Mouse (Mus musculus) thymus, postnatal 10 days (tissue): ENCODE results near the gene Abcc9.

Experiments used
- DNase-seq, 2 experiments: peaks; one replicate each; pipeline ENCODE4 v3.0.0; 2021; ENCODE audit warnings: low spot score in 2 of 2

Gene Abcc9

GRCm38 (mm10) chr6:142614324-142614723 lies 87.8 kb downstream of the Abcc9 start:
- no peak for DNase-seq

DNA sequence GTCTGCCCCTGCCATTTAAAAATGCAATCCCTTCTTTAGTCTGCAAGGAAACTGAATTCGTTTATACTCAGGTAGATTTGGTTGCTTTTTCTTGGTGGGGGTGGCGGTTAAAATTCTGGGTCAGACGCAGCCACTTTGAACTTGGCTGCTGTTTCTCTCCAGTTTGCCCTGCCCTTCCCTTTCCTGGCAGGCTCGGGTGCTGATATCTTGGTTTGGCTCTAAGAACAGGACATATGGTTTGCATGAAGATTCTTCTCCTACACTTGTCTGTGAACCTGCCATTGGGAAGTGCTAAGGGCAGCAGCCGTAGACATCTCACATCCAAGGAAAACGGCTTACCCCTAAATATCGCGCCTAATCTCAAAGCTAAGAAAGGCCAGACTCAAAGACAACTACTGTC lies 89.7 kb downstream of the Abcc9 start:
- DNase-seq = no peak

- no peak for DNase-seq
These were observed 92.4 kb downstream of the Abcc9 start for GRCm38 (mm10) chr6:142609401-142610373.

DNA sequence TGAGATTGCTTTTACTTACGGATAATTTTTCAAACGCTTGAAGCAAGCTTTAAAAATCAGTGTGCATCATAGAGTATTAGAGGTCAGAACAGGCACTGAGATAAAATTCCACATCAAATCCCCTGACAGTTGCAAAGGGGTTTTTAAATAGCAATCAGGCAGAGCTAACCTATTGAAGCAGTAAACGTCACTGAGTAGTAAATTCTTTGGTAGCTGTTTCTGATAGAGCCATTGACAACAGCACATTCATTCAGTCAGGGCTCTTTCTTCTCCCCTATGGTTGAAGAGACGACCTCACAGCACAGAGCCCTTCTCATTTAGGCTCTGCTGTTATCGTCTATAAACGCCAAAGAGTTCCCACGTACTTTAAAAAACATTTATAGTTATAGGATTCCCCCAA lies 95.0 kb downstream of the Abcc9 start:
- no peak for DNase-seq

- DNase-seq = no peak
These were observed 99.3 kb downstream of the Abcc9 start for GRCm38 (mm10) chr6:142602772-142603171.

DNA sequence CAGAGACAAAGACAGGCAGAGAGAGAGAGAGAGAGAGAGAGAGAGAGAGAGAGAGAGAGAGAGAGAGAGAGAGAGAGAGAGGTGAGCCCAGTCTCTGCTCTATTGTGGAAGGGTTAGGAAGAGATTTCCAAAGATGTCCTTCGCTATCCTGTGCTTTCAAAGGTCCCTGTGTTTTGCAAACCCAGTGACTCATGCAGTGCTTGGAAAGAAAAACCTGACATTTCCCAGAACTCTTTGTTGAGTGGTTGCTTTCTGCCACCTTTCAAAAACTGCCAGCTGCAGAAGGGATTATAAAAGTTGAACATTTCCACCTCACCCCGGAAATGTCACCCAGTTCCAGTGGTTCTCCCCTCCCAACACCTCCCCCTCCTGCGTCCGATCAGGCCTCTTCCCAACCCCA lies 123.3 kb downstream of the Abcc9 start:
- no peak for DNase-seq

- no peak for DNase-seq
These were observed 124.3 kb downstream of the Abcc9 start for GRCm38 (mm10) chr6:142577801-142578200.

DNA sequence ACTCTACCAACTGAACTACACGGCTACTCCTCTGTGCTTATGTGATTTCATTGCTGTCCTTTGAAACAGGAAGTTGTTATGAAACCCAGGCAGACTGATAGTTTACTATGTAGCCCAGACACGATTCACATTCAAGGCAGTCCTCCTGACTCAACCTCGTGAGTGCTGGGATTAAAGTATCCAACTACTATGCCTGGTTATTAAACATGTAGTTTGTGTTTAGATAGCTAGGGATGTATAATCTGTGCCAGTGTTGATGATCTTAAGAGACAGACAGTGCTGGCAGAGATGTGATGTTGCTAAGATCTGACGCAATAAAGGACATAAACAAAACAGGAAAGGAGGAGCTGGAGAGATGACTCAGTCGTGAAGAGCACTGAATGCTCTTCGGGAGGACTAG lies 129.2 kb downstream of the Abcc9 start:
- no peak for DNase-seq

GRCm38 (mm10) chr6:142571629-142572360 lies 130.3 kb downstream of the Abcc9 start:
- no peak for DNase-seq

DNA sequence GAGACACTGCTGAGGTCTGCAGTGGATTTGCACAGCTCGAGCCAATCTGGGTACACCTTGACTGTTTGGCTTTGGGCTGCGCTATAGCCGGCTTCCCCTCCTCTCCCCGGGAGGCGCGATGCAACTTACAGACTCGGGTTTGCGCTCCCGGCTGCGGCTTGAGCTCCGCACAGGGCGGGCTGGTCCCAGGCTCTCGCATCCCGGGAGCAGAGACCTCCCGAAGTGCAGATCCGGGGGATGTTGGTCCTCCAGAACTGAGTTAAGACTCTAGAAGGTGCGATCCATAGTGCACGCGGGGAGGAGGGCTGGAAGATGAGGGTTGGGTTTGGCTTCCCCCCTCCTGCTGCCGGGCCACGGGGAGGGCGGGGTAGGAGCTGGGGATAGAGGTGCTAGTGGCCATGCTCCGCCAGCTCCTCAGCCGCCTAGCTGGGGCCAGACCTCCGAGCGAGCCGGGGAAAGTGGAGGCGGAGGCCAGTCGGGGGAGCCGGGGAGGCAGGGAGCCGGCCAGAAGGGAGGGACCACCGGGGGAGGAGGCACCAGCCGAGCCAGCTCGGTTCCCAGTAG lies 131.0 kb downstream of the Abcc9 start, which contains the start of gene Kcnj8:
Gene Kcnj8, minus strand, starts transcription at position 560 of the 564 bp plus-strand sequence.
- DNase-seq = peak; percentile 17 to 38

- DNase-seq = no peak
These were observed 131.9 kb downstream of the Abcc9 start for GRCm38 (mm10) chr6:142570046-142570770.

- no peak for DNase-seq
These were observed 133.3 kb downstream of the Abcc9 start for GRCm38 (mm10) chr6:142568713-142569357.

DNA sequence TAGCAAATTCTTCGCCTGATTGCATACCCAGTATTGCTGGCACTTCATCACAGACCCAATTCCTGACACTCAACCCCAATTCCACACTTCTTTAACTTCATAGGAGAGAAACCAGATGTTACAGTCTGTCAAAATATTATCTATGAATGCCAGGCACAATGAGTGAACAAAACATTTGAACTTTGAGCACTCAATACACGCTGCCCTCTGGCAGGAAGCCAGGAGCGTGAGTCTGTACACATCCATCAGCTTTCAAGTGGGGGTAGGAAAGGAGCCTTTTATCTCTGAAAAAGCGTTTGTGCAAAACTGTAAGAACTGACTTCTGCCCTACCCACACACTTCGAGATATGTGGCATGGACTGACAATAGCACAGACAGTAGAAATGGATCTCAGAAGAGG lies 134.7 kb downstream of the Abcc9 start:
- DNase-seq = peak; percentile 33 to 46

DNA sequence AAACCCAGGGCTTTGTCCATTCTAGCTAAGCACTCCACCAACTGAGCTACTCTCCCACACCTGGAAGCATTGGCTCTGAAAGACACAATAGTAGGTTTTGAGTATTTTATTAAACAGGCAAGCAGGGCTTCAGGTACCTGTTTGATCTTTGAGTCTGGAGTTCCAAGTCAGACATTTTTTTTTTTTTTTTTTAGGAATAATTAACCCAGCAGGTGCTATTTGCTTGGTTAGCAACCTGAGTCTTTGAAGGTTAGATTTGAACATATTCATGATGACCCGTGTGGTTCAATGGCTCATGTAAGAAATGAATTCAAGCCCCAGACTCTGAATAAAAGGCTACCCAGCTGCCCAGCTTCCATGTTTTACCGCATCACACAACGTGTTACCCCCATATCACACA lies 137.4 kb downstream of the Abcc9 start:
- DNase-seq = no peak

- peak; percentile 24 to 28 for DNase-seq
These were observed 141.0 kb downstream of the Abcc9 start for GRCm38 (mm10) chr6:142561151-142561550.

DNA sequence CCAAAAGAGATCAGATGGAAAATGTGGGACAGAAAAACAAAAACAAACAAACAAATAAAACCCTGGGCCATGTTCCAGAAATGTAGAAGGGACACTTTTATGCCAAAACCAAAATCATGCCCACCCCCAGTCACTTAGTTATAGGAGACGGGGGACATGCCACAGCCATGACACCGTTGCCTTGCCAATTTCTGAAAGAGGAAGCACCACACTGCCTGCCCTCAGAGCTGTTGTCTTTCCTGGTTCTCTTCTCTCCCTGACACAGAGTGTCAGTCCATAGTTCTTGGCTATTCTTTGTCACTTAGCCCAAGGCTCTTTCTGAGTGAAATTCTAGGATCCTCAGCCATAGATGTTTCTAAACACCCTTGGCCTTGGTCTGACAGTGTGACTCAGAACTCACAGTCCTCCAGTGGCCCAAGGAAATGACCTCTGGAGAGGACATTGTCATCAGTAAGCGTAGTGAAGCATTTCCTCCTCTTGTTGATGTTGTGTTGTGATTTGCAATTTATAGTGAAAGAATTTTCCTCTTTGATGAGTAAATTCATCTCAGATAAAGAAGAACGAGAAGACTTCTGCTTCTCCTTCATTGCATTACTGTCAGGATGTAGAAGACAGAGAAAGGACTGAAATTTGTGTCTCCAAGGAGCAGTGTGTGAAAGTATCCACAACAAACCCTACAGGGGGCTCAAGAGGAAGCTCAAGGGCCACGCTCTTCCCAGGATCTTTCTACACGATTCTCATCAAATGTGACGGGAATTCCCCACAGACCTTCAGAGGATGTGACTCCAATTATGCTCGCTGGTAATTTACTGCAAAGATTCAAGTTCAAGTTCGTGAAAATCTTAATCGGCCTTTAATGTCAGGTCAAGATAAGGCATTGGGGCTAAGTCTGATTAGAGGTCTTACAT lies 143.1 kb downstream of the Abcc9 start:
- DNase-seq = no peak

GRCm38 (mm10) chr6:142558076-142558475 lies 144.0 kb downstream of the Abcc9 start:
- DNase-seq = no peak

DNA sequence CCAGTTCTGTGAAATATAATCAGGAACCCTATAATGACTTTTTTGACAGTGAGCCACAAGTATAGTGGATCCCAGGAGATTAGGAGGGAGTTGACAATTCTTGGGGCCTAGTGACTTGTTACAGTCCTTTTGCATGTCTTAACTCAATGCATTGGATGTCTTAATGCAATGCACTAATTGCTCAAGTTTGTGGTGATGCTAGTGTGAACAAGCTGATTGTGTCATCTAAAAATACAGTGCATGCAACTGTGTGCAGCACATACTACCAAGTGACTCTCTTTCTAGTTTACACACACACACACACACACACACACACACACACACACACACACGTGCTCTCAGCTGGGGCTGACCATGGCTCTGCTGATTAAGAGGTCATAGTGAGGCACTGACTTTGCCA lies 146.1 kb downstream of the Abcc9 start:
- DNase-seq = no peak

DNA sequence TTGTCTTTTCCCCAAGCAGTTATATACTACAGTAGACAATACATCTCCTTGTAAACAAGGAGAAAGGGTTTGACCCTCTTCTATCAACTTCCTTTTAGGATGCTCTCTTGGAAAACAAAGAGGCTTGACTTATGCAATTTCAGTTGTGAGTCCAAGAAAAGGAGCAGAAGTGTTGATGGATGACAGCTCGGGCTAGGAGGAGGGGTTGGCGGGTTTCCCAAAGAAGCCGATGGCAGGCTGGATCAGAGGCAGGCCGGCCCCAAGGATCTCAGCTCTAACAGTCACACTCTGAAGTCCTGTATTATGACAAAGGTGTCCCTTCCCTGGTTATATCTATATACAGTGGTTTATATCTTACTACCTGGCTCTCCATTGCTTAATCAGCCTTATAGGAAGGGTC lies 150.6 kb downstream of the Abcc9 start:
- no peak for DNase-seq

DNA sequence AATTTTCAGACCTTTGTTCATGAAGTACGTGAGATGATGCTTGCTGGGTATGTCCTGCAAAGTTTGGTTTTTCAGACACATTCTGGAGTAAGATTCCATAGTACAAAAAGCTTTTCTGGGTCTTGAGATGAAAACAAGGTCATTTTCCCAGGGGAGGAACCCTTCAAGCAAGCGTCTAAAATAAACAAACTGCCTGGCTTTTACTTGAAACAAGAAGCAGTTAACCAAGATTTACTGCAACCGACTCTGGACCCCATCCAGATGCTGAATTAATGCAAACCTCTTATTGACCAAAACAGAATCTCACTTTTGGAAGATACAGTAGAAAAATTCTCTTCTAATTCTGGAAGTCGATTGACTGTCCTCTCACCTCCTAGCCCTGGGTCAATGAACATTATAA lies 151.2 kb downstream of the Abcc9 start:
- DNase-seq = no peak
